Mouse (Mus musculus) cerebellum, adult 2 months (tissue): ENCODE data around the gene Anxa3.

Experiments
- CTCF ChIP-seq: fragments of 200-500 bp; IDR thresholded peaks from 2 replicates; pipeline ENCODE4 v1.5.1; 2011; ENCODE audit warnings: low read depth, mild to moderate bottlenecking, control low read depth, low read length, moderate library complexity, borderline replicate concordance; ENCODE audit not compliant: insufficient read depth
- POLR2A ChIP-seq: fragments of 200-500 bp; IDR thresholded peaks from 2 replicates; pipeline ENCODE4 v1.6.1; 2011; ENCODE audit warnings: low read length, control low read depth, borderline replicate concordance; ENCODE audit not compliant: insufficient read depth

DNA sequence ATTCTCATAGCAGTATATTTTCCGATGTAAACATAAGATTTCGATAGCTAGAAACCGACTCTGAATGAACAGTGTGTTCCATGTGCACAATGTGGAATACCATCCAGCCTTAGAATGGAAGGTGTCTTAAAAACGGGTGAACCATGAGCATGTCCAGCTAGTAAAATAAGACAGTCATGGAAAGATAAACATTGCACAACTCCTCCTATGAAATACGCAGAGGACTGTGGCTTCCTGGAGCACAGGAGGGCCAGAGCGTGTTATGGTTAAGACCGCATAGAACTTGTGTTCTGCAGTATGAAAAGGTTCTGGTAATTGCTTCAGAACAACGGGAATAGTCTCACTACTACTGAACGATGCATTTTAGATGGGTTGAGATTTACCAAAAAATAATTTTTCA lies 6.8 kb downstream of the Anxa3 start:
- TF ChIP-seq POLR2A = no peak
- no peak for TF ChIP-seq CTCF
